Mouse (Mus musculus) heart, adult 2 months (tissue): ENCODE data around the gene Notch3. TPM values are rescaled to one million over a fixed set of nuclear protein-coding genes. Genes with fewer than 3 reads are reported as not detected.
A peak's percentile ranks its signal among the peaks of the same experiment; 100 is the strongest.

ENCODE experiments used
- DNase-seq, 2 experiments: peaks; one replicate each; pipeline ENCODE4 v3.0.0; 2021
- H3K27ac ChIP-seq: fragments of 200-600 bp; 2 replicates; pipeline ENCODE4 v1.8.1; 2022
- H3K27me3 ChIP-seq: fragments of 200-500 bp; 2 replicates; pipeline ENCODE4 v1.6.1; 2012; ENCODE audit warnings: mild to moderate bottlenecking, low read length, inconsistent platforms, mixed read lengths; ENCODE audit not compliant: control insufficient read depth, insufficient read depth
- H3K36me3 ChIP-seq: fragments of 200-500 bp; 2 replicates; pipeline ENCODE4 v1.6.1; 2012; ENCODE audit warnings: low read length, inconsistent platforms; ENCODE audit not compliant: control insufficient read depth, insufficient read depth
- H3K4me1 ChIP-seq: fragments of 200-500 bp; 2 replicates; pipeline ENCODE4 v1.6.1; 2011; ENCODE audit warnings: low read length; ENCODE audit not compliant: control insufficient read depth, insufficient read depth
- H3K4me3 ChIP-seq: fragments of 200-600 bp; 2 replicates; pipeline ENCODE4 v1.8.1; 2022
- H3K79me2 ChIP-seq: fragments of 200-500 bp; replicated peaks from 2 replicates; pipeline ENCODE4 v1.6.1; 2012; ENCODE audit warnings: mild to moderate bottlenecking, inconsistent platforms, low read length, moderate library complexity, mixed read lengths; ENCODE audit not compliant: control insufficient read depth, insufficient read depth
- H3K9ac ChIP-seq: fragments of 200-500 bp; 2 replicates; pipeline ENCODE4 v1.6.1; 2012; ENCODE audit warnings: low read depth, mild to moderate bottlenecking, control low read depth, inconsistent platforms, low read length, mixed read lengths
- CTCF ChIP-seq: fragments of 200-600 bp; IDR thresholded peaks from 2 replicates; pipeline ENCODE4 v1.8.1; 2022; ENCODE audit warnings: antibody characterized with exemption, mild to moderate bottlenecking, moderate library complexity
- EP300 ChIP-seq: fragments of 200-500 bp; IDR thresholded peaks from 2 replicates; pipeline ENCODE4 v1.6.1; 2011; ENCODE audit warnings: low read depth, low read length, control low read depth; ENCODE audit not compliant: insufficient read depth
- POLR2A ChIP-seq: fragments of 200-500 bp; IDR thresholded peaks from 2 replicates; pipeline ENCODE4 v1.6.1; 2011; ENCODE audit warnings: mild to moderate bottlenecking, low read depth, low read length, control low read depth; ENCODE audit not compliant: insufficient read depth
- WGBS: fragments of 180-500 bp; shearing (Covaris S2); methylation state at CpG from one replicate; pipeline ENCODE4 v1.1.7; 2018; 5-methylcytosine and 5-hydroxymethylcytosine counted together
- intact Hi-C: fragments of 180-260 bp; cut with DNase I; formaldehyde crosslinking; loops from one replicate; pipeline ENCODE4 v1.15.1; 2025
- polyA plus RNA-seq: library from polyadenylated mRNA; depleted of rRNA; stranded (reverse); fragments of >200 nt; gene quantifications from 2 replicates; pipeline ENCODE4 v1.2.3, GENCODE M21; 2012
- total RNA-seq, 2 experiments: library from RNA; stranded (reverse); gene quantifications; 2 replicates each; pipeline ENCODE4 v1.2.3; 2021

Notch3 gene
- total and polyA plus RNA-seq, 3 experiments = 22.5 to 30.6 (median 24.2) TPM

DNA sequence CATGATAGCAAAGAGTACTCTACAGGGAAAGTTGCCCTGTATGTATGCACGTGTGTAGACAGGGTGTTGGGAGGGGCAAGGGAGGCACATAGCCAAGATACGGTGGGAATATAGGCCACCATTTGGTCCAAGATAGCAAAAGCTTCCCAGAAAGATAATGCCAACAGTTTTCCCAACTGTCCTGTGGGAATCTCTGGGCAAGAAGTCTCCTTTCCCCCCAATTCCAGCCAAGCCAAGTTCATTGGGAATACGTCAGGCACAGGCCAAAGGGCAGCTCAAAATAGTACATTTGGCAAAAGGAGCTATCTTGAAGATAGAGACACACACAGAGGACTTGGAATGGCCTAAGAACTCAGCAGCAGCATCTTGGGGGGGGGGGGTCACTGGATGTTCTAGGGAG, 38.7 kb upstream of the Notch3 start:
- TF ChIP-seq POLR2A (no peak), CTCF (no peak), EP300 (no peak)
- no peak overlapping the region for H3K9ac ChIP-seq
- peaks cover 16% of the 10 kb centered on the region for H3K36me3 ChIP-seq
- H3K27me3 ChIP-seq = no peaks in the 10 kb centered on the region
- intact Hi-C loops = loop anchor here (5.0 kb wide), 1 partner anchor 518 kb away; no protein-coding TSS in a partner anchor
- H3K4me3 ChIP-seq = no peak overlapping the region
- DNase-seq = peak in 1 of 2 experiments; percentile 49
- H3K4me1 ChIP-seq = peaks cover 7% of the 10 kb centered on the region
- WGBS = 44% methylated on average over 3 of the region's 3 CpGs
- H3K79me2 ChIP-seq = no peaks in the 10 kb centered on the region
- peak overlapping the region; percentile 46 for H3K27ac ChIP-seq

GRCm38 (mm10) chr17:32202972-32203371, 36.3 kb upstream of the Notch3 start:
- H3K79me2 ChIP-seq = no peaks in the 10 kb centered on the region
- intact Hi-C loops = no loop called here
- no peak overlapping the region for H3K9ac ChIP-seq
- no peak overlapping the region for H3K27ac ChIP-seq
- H3K4me3 ChIP-seq = no peak overlapping the region
- DNase-seq = no peak
- H3K27me3 ChIP-seq = no peaks in the 10 kb centered on the region
- TF ChIP-seq POLR2A = no peak
- TF ChIP-seq CTCF = no peak
- no peak for TF ChIP-seq EP300
- WGBS = 72% methylated on average over 3 of the region's 3 CpGs
- peaks cover 8% of the 10 kb centered on the region for H3K36me3 ChIP-seq
- H3K4me1 ChIP-seq = peaks cover 3% of the 10 kb centered on the region

- TF ChIP-seq CTCF = no peak
- no peak for TF ChIP-seq EP300
- TF ChIP-seq POLR2A = no peak
- Histone ChIP-seq H3K36me3 (peaks cover 6% of the 10 kb centered on the region), H3K27me3 (no peaks in the 10 kb centered on the region), H3K9ac (no peak overlapping the region), H3K4me3 (no peak overlapping the region), H3K27ac (no peak overlapping the region), H3K4me1 (peaks cover 3% of the 10 kb centered on the region), H3K79me2 (no peaks in the 10 kb centered on the region)
- DNase-seq = no peak
- intact Hi-C loops = no loop called here
- WGBS = 65% methylated on average over 3 of the region's 5 CpGs
Measured at GRCm38 (mm10) chr17:32201086-32201485, 34.4 kb upstream of the Notch3 start.

DNA sequence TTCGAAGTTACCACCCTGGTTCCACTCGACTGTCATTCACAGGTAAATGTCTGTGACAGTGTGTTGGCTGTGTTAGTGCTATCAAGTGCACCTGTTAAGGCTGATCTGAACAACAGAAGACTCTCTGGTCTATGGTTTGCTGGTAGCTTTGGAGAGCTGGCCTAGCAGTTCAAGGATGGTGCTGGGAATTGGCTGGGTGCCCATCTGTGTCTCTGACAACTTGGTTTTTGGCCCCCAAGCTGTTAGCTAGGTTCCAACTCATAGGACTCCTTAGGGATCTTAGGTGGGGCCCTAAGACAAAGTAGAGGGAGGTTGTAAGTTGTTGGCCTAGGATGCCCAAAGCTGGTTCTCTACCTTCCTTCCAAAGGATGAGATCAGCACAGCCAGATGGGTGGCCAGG, 33.1 kb upstream of the Notch3 start:
- H3K36me3 ChIP-seq = no peaks in the 10 kb centered on the region
- no peaks in the 10 kb centered on the region for H3K79me2 ChIP-seq
- WGBS = 65% methylated on average over 2 of the region's 2 CpGs
- no peak for DNase-seq
- no peaks in the 10 kb centered on the region for H3K4me1 ChIP-seq
- H3K27ac ChIP-seq = no peak overlapping the region
- no peak overlapping the region for H3K9ac ChIP-seq
- TF ChIP-seq EP300 (no peak), CTCF (no peak), POLR2A (no peak)
- no peaks in the 10 kb centered on the region for H3K27me3 ChIP-seq
- intact Hi-C loops = no loop called here
- H3K4me3 ChIP-seq = no peak overlapping the region

DNA sequence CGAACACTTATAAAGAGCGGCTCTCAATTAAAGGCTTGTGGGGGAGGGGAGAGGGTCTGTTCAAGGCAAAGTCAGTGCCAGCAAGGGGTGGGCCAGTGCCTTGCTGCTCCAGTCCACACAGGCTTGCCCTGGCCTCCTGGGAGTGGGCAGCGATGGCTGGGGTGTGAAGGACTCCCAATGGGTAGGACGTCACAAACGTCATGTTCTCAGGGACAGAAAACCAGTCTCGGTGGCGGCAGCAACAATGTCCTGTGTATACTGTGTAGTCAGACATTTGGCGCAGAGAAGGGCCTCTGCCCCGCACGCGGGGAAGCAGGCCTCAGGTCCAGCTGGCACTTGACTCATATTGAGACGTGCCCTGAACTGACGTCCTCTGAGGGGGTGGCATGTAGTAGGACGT, 30.5 kb upstream of the Notch3 start:
- H3K27ac ChIP-seq = no peak overlapping the region
- H3K27me3 ChIP-seq = no peaks in the 10 kb centered on the region
- H3K4me3 ChIP-seq = no peak overlapping the region
- no peaks in the 10 kb centered on the region for H3K79me2 ChIP-seq
- no peak for DNase-seq
- H3K9ac ChIP-seq = no peak overlapping the region
- no peaks in the 10 kb centered on the region for H3K36me3 ChIP-seq
- no peaks in the 10 kb centered on the region for H3K4me1 ChIP-seq
- TF ChIP-seq POLR2A (no peak), EP300 (no peak), CTCF (no peak)
- 83% methylated on average over 14 of the region's 14 CpGs for WGBS
- intact Hi-C loops = no loop called here

DNA sequence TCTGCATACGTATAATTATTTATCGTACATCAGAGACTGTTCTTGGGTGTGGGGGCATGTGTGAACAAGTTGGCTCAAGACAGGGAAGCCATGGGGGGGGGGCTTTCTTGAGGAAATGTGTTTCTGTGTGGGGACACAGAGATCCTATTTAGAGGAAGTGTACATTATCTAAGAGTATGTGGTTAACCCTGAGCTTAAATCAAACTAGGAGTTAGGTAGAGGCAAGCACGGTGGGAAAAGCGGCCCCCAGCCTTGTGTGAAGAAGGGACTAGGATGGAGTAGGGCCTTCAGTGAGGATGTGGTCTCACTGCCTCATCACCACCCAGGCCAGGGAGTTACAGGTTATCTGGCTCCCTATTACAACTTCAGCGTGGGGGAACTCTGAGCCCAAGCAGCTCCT, 29.1 kb upstream of the Notch3 start:
- intact Hi-C loops = no loop called here
- no peaks in the 10 kb centered on the region for H3K4me1 ChIP-seq
- H3K79me2 ChIP-seq = no peaks in the 10 kb centered on the region
- H3K9ac ChIP-seq = no peak overlapping the region
- no peak for TF ChIP-seq EP300
- no peak for TF ChIP-seq POLR2A
- H3K27ac ChIP-seq = no peak overlapping the region
- no peaks in the 10 kb centered on the region for H3K27me3 ChIP-seq
- DNase-seq = no peak
- 79% methylated on average over 5 of the region's 5 CpGs for WGBS
- no peaks in the 10 kb centered on the region for H3K36me3 ChIP-seq
- H3K4me3 ChIP-seq = no peak overlapping the region
